Mouse (Mus musculus): ENCODE results near the gene Hnrnpm.
"Not testable (repeated sequence)": the region's sequence is repeated elsewhere in the genome, so short reads cannot be mapped to it uniquely, and the experiment has no call there.

Gene Hnrnpm

DNA sequence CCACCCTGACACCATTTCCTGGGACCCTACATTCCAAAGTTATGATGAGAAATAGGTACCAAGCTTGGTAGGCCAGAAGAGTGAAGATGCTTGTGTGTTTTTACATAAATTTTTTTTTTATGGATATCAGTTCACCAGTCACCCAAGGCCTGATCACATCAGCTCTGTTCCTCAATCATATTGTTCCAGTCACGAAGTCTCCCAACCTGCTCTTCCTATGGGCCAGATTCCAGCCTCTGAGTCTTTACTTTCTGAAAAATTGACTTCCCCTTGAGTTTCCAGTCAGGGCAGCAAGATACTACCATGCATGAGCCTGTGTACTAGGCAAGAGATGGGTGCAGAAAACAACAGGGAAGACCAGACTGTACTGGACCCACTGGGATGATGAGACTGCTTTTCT is at the start of gene Hnrnpm:
Gene Hnrnpm, minus strand, starts transcription at position 101 of the 400 bp plus-strand sequence.
- DNase-seq (ENCODE audit: low read depth, low spot score): no peak

DNA sequence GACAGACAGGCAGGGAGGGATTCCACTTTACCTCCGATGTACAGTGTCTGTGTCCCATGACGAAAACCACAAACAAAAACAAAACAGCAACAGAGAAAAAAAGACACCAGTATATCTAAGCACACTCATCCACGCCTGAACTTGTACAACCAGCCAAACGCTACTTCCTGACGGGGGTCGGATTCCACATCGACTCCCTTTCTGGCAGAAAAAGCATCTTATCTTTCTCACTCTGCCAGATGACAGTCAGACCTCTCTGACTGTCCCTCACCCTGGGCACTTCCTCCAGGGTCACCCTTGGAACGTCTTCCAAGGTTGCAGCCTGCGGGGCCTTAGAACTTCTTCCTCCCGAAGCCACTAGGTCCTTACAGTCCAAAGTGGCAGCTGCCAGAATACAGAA is 46.9 kb upstream of the Hnrnpm start:
- DNase-seq (ENCODE audit: low read depth, low spot score): not testable (repeated sequence)

DNA sequence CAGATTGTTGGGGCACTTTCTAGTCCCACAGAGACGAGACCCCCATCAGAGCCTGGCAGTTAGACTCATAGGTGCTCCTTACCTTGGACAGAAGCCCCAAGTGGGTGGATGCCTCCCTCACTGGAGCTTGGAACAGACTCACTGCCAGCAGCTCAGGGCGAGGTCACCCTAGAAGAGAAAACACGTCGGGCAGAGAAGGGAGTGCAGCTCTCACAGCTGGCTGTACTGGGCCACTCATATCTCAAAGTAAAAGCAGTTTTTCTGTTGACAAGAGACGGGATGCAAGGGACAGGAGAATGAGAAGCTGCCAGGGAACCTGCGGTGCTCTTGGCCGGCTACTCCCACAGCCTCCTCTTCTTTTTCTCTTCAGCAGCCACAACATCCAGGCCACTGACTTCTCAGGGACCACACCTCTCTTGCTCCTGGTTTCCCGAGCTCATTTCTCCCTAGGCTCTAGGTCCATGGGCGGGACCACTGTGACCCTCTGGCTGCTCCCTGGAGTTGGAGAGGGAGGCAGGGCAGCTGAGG is 46.0 kb upstream of the Hnrnpm start:
- DNase-seq (ENCODE audit: low read depth, low spot score): not testable (repeated sequence)

DNA sequence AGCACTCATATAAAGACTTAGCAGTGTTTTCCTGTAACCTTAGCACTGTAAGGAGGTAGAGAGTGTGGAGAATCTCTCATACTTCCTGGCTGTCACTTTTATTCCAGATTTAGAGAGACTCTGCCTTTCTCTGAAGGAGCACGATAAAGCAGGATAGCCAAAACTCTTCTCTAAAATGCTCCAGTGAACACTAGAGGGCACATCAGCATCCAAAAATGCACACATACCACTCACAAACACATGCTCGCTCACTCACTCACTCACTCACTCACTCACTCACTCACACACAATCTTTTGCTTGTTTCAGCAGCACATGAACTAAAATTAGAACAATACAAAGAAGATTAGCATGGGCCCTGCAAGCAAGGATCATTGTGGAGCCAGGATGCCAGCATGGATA is 42.6 kb upstream of the Hnrnpm start:
- peak; percentile 18 for DNase-seq (ENCODE audit: low read depth, low spot score)

DNA sequence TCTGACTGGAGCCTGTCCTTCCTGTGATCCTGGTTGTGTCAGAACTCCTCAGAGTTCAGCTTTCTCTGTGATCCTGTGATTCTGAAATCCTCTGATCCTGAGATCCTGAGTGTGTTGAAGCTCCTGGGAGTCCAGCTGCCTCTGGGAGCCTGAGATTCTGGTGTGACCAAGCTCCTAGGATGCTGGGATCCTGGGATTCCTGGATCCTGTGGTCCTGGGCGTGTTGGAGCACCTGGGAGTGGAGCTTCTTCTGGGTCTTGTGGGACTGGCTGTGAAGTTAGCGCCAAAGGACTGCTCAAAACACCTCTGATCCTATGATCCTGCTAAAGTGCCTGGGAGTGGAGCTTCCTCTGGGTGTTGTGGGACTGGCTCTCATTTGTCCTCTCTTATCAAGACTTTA is 41.7 kb upstream of the Hnrnpm start:
- DNase-seq (ENCODE audit: low read depth, low spot score): no peak

DNA sequence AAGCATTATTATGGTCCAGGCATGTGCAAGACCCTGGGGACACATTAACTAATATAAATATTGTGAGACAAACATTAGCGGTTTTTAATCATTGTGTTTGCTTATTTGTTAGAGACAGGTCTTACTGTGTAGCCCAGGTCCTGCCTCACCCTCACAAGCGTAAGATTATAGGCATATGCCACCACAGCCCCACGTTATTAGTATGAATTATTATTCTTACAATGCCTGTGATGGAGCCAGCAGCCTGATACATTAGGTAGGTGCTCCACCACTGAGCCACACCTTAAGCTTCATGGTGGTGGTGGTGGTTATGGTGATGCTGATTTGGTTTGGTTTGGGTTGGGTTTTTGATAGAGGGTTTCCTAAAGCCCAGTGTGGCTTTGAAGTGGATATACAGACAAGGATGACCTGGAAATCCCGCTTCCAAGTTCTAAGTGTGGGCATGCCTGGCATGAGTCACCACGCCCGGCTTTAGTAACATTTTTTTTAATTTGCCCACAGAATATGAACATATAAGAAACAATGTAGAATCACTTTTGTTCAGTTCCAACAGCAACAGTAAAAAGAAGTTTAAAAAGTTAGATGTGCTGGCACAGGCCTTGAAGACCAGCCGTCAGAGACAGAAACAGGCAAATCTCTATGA is 33.2 kb upstream of the Hnrnpm start:
- DNase-seq (ENCODE audit: low read depth, low spot score): no peak

- DNase-seq (ENCODE audit: low read depth, low spot score): no peak
Observed at GRCm38 (mm10) chr17:33718944-33719725, 32.5 kb upstream of the Hnrnpm start.

DNA sequence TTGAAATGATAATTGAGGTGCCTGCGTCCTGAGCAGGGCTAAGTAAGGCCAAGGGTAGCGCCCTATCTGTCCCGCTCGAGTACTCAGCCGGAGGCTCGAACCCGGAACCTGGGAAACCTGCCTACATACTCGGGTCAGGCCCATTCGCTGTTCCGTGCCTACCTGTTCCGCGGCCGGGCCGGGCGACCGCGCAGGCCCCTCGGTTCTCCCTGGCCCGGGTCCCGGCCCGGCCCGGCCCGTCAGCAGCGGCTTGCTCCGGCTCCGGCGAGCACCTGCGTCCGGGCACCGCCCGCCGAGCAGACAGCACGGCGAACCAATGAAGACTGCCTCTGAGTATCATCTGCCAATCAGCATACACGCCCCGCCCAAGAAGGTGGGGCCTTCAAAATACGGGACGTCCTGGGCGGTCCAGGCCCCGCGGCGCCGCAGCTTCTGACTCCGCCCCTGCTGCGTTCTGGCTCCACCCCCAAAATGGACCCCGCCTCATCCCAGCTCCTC is 31.8 kb upstream of the Hnrnpm start, which contains the start of gene March2:
Gene March2, minus strand, starts transcription at position 287 of the 498 bp plus-strand sequence.
- DNase-seq (ENCODE audit: low read depth, low spot score): peak; percentile 97

DNA sequence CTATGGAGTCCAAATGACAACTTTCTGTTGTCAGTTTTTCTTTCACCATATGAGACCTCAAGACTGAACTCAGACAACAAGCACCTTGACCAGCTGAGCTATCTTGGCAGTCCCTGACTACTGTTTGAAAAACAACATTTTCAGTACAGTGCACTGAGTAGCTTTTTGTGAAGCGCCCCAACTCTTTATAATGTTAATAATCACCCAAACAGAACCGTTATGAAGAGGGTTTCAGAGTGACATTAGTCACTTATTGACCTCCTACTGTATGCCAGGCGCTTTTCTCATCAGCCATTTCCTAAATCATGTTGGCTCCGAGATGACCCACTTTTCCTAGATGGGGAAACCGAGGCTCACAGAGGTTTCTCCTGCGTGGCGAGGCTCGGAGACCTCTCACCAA is 31.3 kb upstream of the Hnrnpm start:
- DNase-seq (ENCODE audit: low read depth, low spot score): no peak

- no peak for DNase-seq (ENCODE audit: low read depth, low spot score)
Observed at GRCm38 (mm10) chr17:33717246-33717645, 30.6 kb upstream of the Hnrnpm start.

DNA sequence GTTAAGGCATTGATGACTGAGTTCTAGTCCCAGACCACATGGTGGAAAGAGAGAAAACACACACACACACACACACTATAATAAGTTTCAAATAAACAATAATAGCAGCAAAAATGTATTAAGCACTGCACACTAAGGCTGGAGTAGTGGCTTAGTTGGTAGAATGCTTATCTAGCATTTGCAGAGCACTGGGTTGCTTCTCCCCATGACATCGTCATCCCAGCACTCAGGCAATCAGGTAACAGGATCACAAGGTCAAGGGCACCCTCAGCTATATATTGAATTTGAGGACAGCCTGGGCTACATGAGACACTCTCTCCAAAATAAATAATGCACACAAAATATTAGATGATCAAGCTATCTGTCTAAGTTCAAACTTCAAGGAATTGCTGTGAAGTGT is 28.1 kb upstream of the Hnrnpm start:
- no peak for DNase-seq (ENCODE audit: low read depth, low spot score)

GRCm38 (mm10) chr17:33713271-33713670 is 26.6 kb upstream of the Hnrnpm start:
- DNase-seq (ENCODE audit: low read depth, low spot score): no peak

DNA sequence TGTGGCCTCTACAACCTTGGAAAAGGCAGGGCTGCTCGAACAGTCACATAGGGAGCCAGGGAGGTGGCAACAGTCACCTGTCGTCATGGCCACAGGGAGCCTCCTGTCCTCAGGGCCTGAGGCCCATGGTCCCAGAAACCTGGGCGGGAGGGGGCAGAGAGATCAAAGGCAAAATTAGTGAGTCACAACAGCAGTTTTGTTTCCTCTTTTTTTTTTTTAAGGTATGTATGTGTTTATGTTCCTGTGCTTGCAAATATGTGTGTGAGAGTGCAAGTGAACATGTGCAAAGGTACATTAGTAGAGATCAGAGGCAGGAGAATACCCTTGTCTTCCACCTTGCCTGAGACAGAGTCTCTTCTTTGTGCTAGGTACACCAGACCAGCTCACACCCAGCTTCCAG is 23.2 kb upstream of the Hnrnpm start:
- DNase-seq (ENCODE audit: low read depth, low spot score): peak; percentile 72

DNA sequence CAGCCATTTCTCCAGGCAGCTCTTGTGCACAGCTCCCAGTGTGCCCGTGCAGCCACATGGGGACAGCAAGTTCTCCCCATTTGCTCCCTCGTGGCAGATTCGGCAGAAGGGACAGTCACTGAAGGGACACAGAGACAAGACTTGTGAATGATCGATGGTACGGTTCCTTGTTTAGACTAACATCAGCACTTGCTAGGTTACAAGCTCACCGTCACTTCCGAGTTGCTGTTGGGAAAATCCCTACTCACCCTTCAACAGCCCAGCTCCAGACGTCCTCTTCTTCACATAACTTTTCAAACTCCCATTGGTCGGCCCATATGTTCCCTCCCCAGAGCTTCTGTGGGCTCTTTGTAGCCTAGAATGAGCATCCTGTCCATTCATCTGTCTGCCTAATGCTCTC is 16.4 kb upstream of the Hnrnpm start:
- no peak for DNase-seq (ENCODE audit: low read depth, low spot score)

GRCm38 (mm10) chr17:33702178-33702577 is 15.5 kb upstream of the Hnrnpm start:
- no peak for DNase-seq (ENCODE audit: low read depth, low spot score)

DNA sequence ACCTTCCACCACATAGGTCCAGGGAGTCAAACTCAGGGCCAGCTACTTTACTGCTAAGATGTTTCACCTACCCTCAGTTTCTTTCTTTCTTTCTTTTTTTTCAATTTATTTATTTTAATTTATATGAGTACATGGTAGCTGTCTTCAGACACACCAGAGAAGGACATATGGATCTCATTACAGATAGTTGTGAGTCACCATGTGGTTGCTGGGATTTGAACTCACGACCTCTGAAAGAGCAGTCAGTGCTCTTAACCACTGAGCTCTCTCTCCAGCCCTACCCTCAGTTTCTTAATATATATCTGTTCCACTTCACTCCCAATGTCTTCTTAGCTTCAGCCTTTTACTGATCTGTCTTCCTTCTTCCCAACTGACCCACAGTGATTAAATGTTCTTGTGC is 8.8 kb upstream of the Hnrnpm start:
- no peak for DNase-seq (ENCODE audit: low read depth, low spot score)

GRCm38 (mm10) chr17:33685249-33685653 is 1.4 kb downstream of the Hnrnpm start:
- peak; percentile 96 for DNase-seq (ENCODE audit: low read depth, low spot score)

GRCm38 (mm10) chr17:33684671-33685231 is 1.9 kb downstream of the Hnrnpm start:
- DNase-seq (ENCODE audit: low read depth, low spot score): peak; percentile 86

GRCm38 (mm10) chr17:33681767-33682166 is 4.9 kb downstream of the Hnrnpm start:
- no peak for DNase-seq (ENCODE audit: low read depth, low spot score)

DNA sequence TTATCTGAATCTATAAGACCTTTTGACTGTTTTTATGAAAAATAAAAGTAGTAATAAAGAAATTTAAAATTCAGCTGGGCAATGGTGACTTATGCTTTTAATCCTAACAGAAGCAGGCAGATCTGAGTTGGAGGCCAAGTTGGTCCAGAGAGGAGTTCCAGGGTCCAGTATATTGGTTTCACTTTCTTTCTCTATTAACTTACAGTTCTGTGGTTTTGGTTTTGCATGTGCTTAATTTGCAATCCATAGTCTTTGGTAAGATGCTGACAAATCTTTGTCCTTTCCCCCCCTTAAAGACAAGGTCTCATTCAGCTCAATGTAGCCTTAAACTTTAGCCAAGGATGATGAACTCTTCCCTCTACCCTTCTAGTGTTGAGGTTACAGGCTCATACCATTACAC is 7.9 kb downstream of the Hnrnpm start:
- DNase-seq (ENCODE audit: low read depth, low spot score): no peak

GRCm38 (mm10) chr17:33676086-33676485 is 10.6 kb downstream of the Hnrnpm start:
- DNase-seq (ENCODE audit: low read depth, low spot score): no peak

DNA sequence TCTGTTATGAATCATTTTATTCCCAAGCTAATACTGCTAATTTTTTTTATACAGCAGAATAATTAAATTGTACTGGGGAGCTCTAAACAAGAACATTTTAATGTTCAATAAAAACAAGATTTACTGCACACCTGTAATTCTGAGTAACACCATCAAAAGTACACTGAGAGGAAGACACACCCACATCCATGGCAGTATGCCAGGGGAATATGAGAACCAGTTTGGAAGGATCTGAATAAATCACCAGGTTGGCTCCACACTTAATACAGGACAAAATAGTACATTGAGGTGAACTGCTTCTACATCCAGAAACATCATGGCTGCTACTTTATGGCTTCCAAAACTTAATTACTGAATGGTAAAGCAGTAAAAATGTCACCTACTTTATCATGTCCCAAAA is 11.2 kb downstream of the Hnrnpm start:
- no peak for DNase-seq (ENCODE audit: low read depth, low spot score)

Measured in A20 (cell line).